Mouse (Mus musculus): ENCODE measurements at regions not wholly inside any gene's neighbourhood (a gene's known extent, or its start where the extent isn't known, plus 50 kb on each side); places are given as distances from the start of the nearest gene placed in this dataset.

DNA sequence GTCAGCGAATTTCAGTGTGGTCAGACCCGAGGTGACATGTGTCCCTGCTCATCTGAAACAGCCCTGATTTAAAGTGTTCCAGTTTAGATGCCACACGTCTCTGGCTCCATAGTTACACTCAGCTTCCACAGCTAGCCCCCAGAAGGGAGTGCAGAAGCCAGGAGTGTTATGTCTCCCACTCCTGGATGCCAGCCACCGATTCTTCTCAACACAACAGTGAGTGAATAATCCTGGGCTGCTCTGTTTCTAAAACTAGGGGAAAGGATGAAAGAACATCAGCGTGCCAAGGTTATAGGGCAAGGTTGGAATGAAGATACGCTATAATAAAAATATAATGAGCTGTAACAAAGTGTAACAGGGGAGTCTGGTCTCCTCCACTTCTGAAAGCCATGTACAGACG is 51.5 kb upstream of the Stmnd1 start:
- DNase-seq = peak; percentile 72

DNA sequence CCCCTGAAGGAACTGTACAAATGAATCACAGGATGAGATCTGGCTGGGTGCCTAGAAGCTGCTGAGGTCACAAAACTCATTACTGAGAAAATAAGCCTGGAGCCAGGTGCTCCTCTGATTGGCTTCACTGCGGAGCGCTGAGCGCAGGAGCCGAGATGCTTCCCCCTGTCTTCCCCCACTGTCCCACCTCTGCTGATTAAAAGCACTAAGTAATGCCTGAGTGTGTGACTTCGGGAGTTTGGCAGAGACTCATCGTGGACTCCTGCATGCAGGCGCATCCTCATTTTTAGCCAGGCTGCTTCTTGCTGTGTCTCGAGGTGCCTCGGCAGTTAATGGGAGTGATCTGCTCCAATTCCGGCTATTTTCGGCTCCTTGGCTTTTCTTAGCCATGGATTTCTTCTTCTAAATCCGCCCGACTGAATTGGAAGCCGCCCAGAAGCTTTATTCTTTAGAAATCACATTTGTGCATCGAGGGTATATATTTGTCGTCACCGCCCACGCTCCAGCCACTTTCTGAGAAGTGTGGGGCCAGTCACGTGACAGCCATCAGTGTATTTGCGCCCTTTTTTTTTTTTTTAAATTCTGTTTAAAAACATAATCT is 55.3 kb upstream of the Stmnd1 start:
- peak; percentile 44 for DNase-seq

GRCm38 (mm10) chr13:46216954-46217838 is 56.3 kb upstream of the Stmnd1 start:
- DNase-seq = no peak

- no peak for DNase-seq
These were observed 70.0 kb upstream of the Stmnd1 start for GRCm38 (mm10) chr13:46203551-46203950.

GRCm38 (mm10) chr13:46202586-46202985 is 70.9 kb upstream of the Stmnd1 start:
- no peak for DNase-seq

DNA sequence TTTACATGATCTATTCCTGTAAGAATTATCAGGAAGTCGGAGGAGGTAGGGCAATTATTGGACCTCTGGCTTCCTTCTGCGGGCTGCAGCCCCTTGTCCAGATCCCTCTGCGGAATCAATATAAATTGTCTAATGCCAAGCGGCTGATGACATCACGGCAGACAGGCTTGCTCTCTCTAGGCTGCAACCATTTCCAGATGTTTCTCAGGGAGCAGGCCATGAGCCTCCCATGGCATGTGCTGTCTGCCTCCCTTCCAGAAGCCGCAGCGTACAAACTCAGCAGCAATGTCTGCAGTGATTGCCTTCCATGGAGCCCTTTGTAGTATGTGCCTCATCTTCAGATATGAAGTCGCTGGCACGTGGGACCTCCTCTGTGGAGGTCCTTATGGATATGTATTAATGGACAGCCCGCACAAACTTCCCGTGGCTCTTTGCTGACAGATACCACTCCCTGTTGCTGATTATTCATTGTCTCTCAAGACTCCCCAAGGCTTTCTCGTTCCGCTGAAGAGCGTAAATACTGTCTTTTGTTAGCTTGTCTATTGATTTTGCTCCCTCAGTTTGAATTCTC is 72.4 kb upstream of the Stmnd1 start:
- no peak for DNase-seq

DNA sequence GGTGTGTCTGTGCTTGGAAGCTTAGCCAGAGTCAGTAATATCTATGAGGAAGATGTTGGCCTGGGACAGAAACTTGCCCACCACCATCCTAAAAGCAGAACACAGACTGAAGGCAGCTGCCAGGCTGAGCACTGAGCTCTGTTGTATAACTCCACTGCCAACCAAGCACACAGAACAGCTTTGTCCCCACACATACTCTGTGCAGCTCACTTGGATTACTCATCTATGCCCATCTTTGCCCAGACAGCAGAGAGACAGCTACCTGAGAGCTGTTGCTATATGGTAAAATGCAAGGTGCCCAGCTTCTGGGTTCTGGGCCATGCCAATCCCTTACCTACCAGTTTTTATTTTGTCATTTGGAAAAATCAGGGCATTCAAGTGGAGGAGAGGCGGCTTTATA is 80.4 kb upstream of the Stmnd1 start:
- peak; percentile 30 for DNase-seq

DNA sequence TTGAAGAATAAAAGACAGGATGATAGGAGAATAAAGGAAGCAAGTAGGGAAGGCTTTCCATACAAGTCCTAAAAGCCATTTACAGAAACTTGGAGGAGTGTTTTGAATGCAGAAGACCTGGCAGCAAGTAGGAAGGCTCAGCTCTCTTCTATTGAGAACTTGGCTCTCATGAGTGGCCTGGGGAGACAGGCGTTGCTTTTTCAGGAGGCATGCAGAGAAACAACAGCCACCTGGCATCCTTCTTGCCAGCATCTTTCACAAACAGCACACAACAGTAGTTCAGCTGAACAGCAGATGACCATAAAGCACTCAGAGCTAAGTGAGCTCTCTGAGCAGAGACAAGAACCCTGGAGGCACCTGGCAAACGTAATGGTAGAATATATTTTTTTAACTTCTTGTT is 83.8 kb upstream of the Stmnd1 start:
- no peak for DNase-seq

DNA sequence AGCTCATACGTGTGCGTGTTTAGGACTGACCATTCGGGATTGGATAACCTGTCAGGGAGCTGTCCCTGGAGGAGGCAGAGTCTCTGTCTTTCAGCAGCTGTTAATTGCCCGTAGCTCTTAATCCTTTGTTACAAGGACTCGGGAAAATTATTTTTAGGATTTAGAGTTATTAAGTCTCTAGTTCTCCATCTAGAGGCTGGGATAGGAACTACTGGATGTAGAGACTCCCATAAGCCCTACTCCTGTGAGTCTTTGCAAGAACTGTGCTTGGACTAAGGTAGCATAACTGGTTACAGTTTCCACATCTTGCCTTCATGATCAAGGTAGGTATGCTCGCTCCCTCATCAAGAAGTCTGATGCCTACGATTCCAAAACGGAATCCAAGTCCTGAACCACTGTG is 90.7 kb upstream of the Stmnd1 start:
- DNase-seq = peak; percentile 34

DNA sequence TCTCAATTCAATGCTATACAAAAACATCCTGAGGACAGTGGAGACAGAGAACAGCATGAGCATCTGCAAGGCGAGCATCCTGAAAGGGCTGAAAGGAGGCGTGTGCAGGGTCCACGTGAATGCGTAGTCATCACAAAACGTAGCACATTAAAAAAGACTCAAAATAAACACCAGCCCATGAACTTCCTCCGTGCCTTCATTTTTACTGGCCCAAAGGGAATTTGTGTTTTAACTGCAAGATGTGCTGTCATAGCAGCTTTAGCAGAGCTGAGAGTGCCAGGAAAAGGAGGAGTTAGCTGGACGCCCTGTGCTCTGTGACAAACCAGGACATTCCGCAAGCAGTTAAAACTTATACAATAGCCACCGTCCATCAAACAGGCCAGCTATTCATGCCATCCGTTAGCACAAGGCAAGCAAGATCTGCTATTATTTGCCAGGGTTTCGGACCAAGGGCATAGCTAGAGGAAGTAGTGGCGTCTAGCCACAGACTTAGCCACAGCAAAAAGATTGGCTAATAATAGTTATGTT is 92.9 kb upstream of the Stmnd1 start:
- peak; percentile 32 for DNase-seq

GRCm38 (mm10) chr13:46179916-46180315 is 93.6 kb upstream of the Stmnd1 start:
- DNase-seq = no peak

GRCm38 (mm10) chr13:46173103-46173502 is 100.4 kb upstream of the Stmnd1 start:
- DNase-seq = no peak

DNA sequence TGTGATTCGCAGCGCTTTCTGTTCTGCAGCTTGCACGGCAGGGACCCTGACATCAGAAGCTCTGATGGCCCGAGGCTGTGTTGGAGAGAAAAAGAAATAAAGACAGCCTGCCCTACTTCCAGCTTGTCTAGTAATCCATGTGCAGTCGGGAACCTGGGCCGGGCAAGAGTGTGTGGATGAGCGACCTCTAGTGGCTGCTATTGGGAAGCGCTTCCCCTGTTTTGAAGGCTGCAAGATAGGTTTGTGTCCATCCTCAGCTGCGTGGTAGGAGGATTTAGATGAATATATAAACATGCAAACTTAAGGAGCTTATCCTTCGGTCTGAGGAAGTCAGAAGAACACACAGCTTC is 111.5 kb upstream of the Stmnd1 start:
- peak; percentile 86 for DNase-seq

- no peak for DNase-seq
These were observed 112.1 kb upstream of the Stmnd1 start for GRCm38 (mm10) chr13:46161261-46162024.

DNA sequence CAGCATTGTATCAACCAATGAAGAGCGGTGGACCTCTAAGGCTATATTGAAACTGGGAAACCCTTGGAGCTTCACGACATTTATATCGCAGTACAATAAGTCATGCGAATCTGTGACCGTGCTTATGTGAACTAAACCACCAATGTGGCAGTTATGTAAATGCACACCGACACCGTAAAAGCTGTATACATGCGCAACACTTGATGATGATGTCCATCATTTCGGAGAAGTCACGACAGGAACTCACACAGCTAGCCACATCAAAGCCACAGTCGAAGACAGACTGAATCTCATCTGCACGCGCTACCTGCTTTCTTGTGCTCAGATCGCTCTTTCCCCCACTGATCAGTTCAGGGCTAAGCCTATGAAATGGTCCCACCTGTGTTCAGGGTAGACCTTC is 114.2 kb upstream of the Stmnd1 start:
- no peak for DNase-seq

DNA sequence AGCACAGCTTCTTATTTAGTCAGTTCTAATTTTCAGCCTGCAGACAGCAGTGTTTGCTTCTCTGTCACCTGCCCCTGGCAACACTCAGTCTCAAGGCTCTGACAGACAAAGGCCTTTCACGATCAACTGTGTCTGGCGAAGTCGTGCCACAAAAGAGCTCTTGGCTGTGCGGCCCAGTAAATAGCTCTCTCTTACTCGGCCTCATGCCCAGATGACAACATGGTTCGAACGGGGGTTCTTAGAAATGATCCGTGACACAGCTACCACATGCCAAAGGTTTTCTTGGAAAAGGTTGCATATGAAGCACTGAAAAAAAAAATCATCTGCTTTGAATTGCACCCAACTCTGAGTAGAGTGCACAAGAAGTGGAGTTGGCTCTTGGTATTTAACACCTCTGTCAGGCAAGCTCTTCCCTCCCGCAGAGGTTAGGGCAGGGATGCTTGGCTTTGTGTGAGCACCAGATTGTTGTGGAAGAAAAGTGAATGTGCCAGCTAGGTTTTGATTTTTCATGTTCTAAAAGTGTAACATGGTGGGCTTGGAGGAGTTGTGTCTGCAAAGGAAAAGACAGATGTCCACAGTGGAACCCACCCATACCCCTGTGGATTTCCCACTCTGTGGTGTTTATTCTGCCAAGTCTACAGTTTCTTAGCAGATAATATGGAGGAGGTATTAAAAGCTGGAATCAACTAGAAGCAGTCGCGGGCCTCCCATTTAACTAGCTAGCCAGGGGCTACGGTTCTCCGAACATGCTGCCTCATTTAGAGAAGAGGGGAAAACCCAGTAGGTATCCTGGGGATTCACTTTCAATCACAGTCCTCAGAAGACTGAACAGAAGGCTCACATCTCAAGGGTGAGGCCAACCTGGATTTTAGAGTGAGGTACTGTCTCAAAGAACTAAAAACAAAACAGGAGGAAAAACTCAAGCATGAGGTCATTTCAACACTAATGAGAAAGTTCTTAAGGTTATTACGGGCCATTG is 120.0 kb upstream of the Stmnd1 start:
- no peak for DNase-seq

- DNase-seq = no peak
These were observed 133.5 kb upstream of the Stmnd1 start for GRCm38 (mm10) chr13:46140006-46140405.

DNA sequence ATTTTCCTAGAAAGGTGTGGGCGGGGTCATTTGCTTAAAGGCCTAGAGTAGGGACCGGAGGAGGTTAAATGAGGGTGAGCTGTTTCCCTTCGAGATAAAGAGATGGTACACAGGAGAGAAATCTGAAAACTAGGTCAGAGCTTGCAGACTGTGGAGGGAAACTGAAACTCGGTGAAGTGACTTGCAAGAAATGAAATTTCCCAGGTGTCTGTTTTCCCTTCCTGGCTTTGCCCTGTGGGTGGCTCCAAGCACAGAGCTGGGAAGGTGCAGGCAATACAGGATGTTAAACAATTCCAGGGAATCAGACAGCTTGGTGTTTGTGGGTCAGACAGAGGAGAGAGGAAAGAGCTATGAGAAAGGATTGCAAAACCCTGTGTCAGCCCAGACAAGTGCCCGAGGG is 134.3 kb upstream of the Stmnd1 start:
- DNase-seq = no peak

- DNase-seq = no peak
These were observed 138.1 kb upstream of the Stmnd1 start for GRCm38 (mm10) chr13:46135411-46135810.

DNA sequence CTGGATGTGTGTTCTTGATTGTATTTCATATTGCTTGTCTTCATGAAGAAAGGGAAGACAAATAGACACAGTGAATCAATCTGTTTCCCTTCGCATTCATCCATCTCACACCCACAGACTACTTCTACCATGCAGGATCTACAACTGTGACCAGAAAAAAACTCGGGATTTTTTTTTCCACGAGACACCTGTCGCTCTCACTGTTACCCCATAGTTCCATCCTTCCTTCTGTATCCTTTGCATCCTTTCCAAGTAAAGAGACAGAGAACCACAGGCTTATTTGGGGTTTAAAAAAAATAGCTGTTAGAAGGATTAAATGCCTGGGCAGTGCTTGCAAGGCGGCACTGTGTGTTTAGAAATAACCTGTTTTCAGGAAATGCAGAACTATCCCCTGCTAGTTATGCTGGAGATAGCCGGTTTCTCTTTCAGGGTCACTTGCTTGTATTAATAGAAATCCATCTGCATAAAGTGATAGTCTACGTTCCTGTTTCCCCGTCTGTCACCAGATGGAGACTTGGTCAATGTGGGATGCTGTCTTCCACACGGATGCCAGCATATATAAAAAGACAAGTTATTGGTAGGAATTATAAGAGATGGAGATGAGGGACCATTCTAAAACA is 144.2 kb upstream of the Stmnd1 start:
- DNase-seq = peak; percentile 26

GRCm38 (mm10) chr13:46123446-46123845 is 150.1 kb upstream of the Stmnd1 start:
- DNase-seq = no peak

- DNase-seq = peak; percentile 21
These were observed 151.8 kb upstream of the Atxn1 start for GRCm38 (mm10) chr13:46116576-46116975.

All from layer of hippocampus, adult 9-11 months (tissue).